Mouse (Mus musculus): ENCODE measurements around the gene Kat2b. TPM values are rescaled to one million over a fixed set of nuclear protein-coding genes. Genes with fewer than 3 reads are reported as not detected.
"Not testable (repeated sequence)": the region's sequence is repeated elsewhere in the genome, so short reads cannot be mapped to it uniquely, and the experiment has no call there.

Kat2b gene
- polyA plus RNA-seq, 1 experiment from 2014 or later: 7.3 TPM

GRCm38 (mm10) chr17:53590110-53590509 lies 23.4 kb downstream of the Kat2b start:
- H3K27ac ChIP-seq (replicated peaks): no peak overlapping the region
- H3K36me3 ChIP-seq: no peaks in the 10 kb centered on the region
- WGBS: 95% methylated on average over 6 of the region's 6 CpGs
- no peak overlapping the region for H3K9ac ChIP-seq
- H3K4me1 ChIP-seq (replicated peaks): peaks cover 22% of the 10 kb centered on the region
- no peak overlapping the region for H3K4me2 ChIP-seq
- no peaks in the 10 kb centered on the region for H3K27me3 ChIP-seq
- no peak overlapping the region for H3K4me3 ChIP-seq
- H3K9me3 ChIP-seq: no peaks in the 10 kb centered on the region
- no peak for ATAC-seq (ENCODE audit: low read depth)

- no peak overlapping the region for H3K4me3 ChIP-seq
- WGBS: 90% methylated on average over 5 of the region's 5 CpGs
- no peak overlapping the region for H3K4me2 ChIP-seq
- H3K27ac ChIP-seq (replicated peaks): no peak overlapping the region
- no peak overlapping the region for H3K9ac ChIP-seq
- ATAC-seq (ENCODE audit: low read depth): no peak
- peaks cover 23% of the 10 kb centered on the region for H3K4me1 ChIP-seq (replicated peaks)
- no peaks in the 10 kb centered on the region for H3K36me3 ChIP-seq
- no peaks in the 10 kb centered on the region for H3K9me3 ChIP-seq
- no peaks in the 10 kb centered on the region for H3K27me3 ChIP-seq
These were observed 25.2 kb downstream of the Kat2b start for GRCm38 (mm10) chr17:53591910-53592309.

- no peaks in the 10 kb centered on the region for H3K9me3 ChIP-seq
- H3K36me3 ChIP-seq: no peaks in the 10 kb centered on the region
- H3K4me2 ChIP-seq: no peak overlapping the region
- ATAC-seq (ENCODE audit: low read depth): no peak
- H3K27ac ChIP-seq (replicated peaks): no peak overlapping the region
- H3K9ac ChIP-seq: no peak overlapping the region
- no peaks in the 10 kb centered on the region for H3K27me3 ChIP-seq
- WGBS: 77% methylated on average over 4 of the region's 4 CpGs
- peaks cover 10% of the 10 kb centered on the region for H3K4me1 ChIP-seq (replicated peaks)
- no peak overlapping the region for H3K4me3 ChIP-seq
These were observed 27.9 kb downstream of the Kat2b start for GRCm38 (mm10) chr17:53594590-53594989.

- Histone ChIP-seq H3K4me1 (replicated peaks) (peaks cover 10% of the 10 kb centered on the region), H3K27ac (replicated peaks) (no peak overlapping the region), H3K4me2 (no peak overlapping the region), H3K27me3 (no peaks in the 10 kb centered on the region), H3K36me3 (no peaks in the 10 kb centered on the region), H3K9me3 (no peaks in the 10 kb centered on the region), H3K9ac (no peak overlapping the region), H3K4me3 (no peak overlapping the region)
- 89% methylated on average over 8 of the region's 8 CpGs for WGBS
- ATAC-seq (ENCODE audit: low read depth): no peak
These were observed 28.9 kb downstream of the Kat2b start for GRCm38 (mm10) chr17:53595527-53595926.

- Histone ChIP-seq H3K9me3 (no peaks in the 10 kb centered on the region), H3K4me3 (no peak overlapping the region), H3K4me1 (replicated peaks) (peaks cover 10% of the 10 kb centered on the region), H3K36me3 (no peaks in the 10 kb centered on the region), H3K27me3 (no peaks in the 10 kb centered on the region), H3K9ac (no peak overlapping the region), H3K4me2 (no peak overlapping the region), H3K27ac (replicated peaks) (peak overlapping the region; percentile 62)
- ATAC-seq (ENCODE audit: low read depth): peak; percentile 50
- WGBS: 51% methylated on average over 3 of the region's 3 CpGs
These were observed 29.7 kb downstream of the Kat2b start for GRCm38 (mm10) chr17:53596314-53596882.

GRCm38 (mm10) chr17:53596941-53597790 lies 30.5 kb downstream of the Kat2b start:
- Histone ChIP-seq H3K4me1 (replicated peaks) (peaks cover 10% of the 10 kb centered on the region), H3K4me2 (no peak overlapping the region), H3K9me3 (no peaks in the 10 kb centered on the region), H3K27me3 (no peaks in the 10 kb centered on the region), H3K9ac (no peak overlapping the region), H3K4me3 (no peak overlapping the region), H3K36me3 (no peaks in the 10 kb centered on the region), H3K27ac (replicated peaks) (no peak overlapping the region)
- no peak for ATAC-seq (ENCODE audit: low read depth)
- 86% methylated on average over 11 of the region's 11 CpGs for WGBS

- H3K27ac ChIP-seq (replicated peaks): no peak overlapping the region
- H3K27me3 ChIP-seq: no peaks in the 10 kb centered on the region
- no peaks in the 10 kb centered on the region for H3K36me3 ChIP-seq
- 93% methylated on average over 4 of the region's 4 CpGs for WGBS
- H3K4me2 ChIP-seq: no peak overlapping the region
- H3K4me1 ChIP-seq (replicated peaks): peaks cover 10% of the 10 kb centered on the region
- H3K4me3 ChIP-seq: no peak overlapping the region
- H3K9me3 ChIP-seq: no peaks in the 10 kb centered on the region
- ATAC-seq (ENCODE audit: low read depth): no peak
- no peak overlapping the region for H3K9ac ChIP-seq
These were observed 31.9 kb downstream of the Kat2b start for GRCm38 (mm10) chr17:53598571-53598970.

- H3K27me3 ChIP-seq; H3K4me3 ChIP-seq; H3K4me1 ChIP-seq (replicated peaks); ATAC-seq (ENCODE audit: low read depth); H3K9me3 ChIP-seq; H3K4me2 ChIP-seq; H3K36me3 ChIP-seq; H3K9ac ChIP-seq; H3K27ac ChIP-seq (replicated peaks): not testable (repeated sequence)
- WGBS: no CpG with 5 or more reads among the region's 7 CpGs
These were observed 36.6 kb downstream of the Kat2b start for GRCm38 (mm10) chr17:53603236-53603635.

GRCm38 (mm10) chr17:53606082-53606481 lies 39.4 kb downstream of the Kat2b start:
- H3K4me1 ChIP-seq (replicated peaks); H3K4me3 ChIP-seq; H3K4me2 ChIP-seq; H3K27me3 ChIP-seq; H3K27ac ChIP-seq (replicated peaks); ATAC-seq (ENCODE audit: low read depth); H3K36me3 ChIP-seq; H3K9ac ChIP-seq; H3K9me3 ChIP-seq: not testable (repeated sequence)
- no CpG with 5 or more reads among the region's 7 CpGs for WGBS

- not testable (repeated sequence) for ATAC-seq (ENCODE audit: low read depth); H3K9me3 ChIP-seq; H3K27me3 ChIP-seq; H3K9ac ChIP-seq; H3K4me3 ChIP-seq; H3K4me2 ChIP-seq; H3K4me1 ChIP-seq (replicated peaks); H3K27ac ChIP-seq (replicated peaks)
- peaks cover 24% of the 10 kb centered on the region for H3K36me3 ChIP-seq
- no CpG with 5 or more reads among the region's 7 CpGs for WGBS
These were observed 42.3 kb downstream of the Kat2b start for GRCm38 (mm10) chr17:53608924-53609323.

- no peak overlapping the region for H3K4me2 ChIP-seq
- no peak overlapping the region for H3K27ac ChIP-seq (replicated peaks)
- no peak for ATAC-seq (ENCODE audit: low read depth)
- WGBS: 94% methylated on average over 6 of the region's 6 CpGs
- H3K9ac ChIP-seq: no peak overlapping the region
- H3K4me1 ChIP-seq (replicated peaks): no peaks in the 10 kb centered on the region
- H3K27me3 ChIP-seq: no peaks in the 10 kb centered on the region
- H3K4me3 ChIP-seq: no peak overlapping the region
- H3K9me3 ChIP-seq: no peaks in the 10 kb centered on the region
- peaks cover 21% of the 10 kb centered on the region; the same call in 1 of the 2 replicates for H3K36me3 ChIP-seq
These were observed 50.8 kb downstream of the Kat2b start for GRCm38 (mm10) chr17:53617295-53617957.

- Histone ChIP-seq H3K4me2 (no peak overlapping the region), H3K27me3 (no peaks in the 10 kb centered on the region), H3K9ac (no peak overlapping the region), H3K36me3 (peaks cover 16% of the 10 kb centered on the region; the same call in 1 of the 2 replicates), H3K9me3 (no peaks in the 10 kb centered on the region), H3K27ac (replicated peaks) (no peak overlapping the region), H3K4me1 (replicated peaks) (no peaks in the 10 kb centered on the region), H3K4me3 (no peak overlapping the region)
- WGBS: 96% methylated on average over 7 of the region's 7 CpGs
- no peak for ATAC-seq (ENCODE audit: low read depth)
These were observed 51.7 kb downstream of the Kat2b start for GRCm38 (mm10) chr17:53618369-53618768.
